Mouse (Mus musculus): ENCODE results near the gene Osbp.
"Not testable (repeated sequence)": the region's sequence is repeated elsewhere in the genome, so short reads cannot be mapped to it uniquely, and the experiment has no call there.

GRCm38 (mm10) chr19:11922515-11922914 lies 43.2 kb upstream of the Osbp start:
- TF ChIP-seq CTCF (IDR thresholded peaks at IDR 0.05; ENCODE audit: control insufficient read depth, insufficient read depth, insufficient replicate concordance, low read depth, low read length); POLR2A (IDR thresholded peaks at IDR 0.05; ENCODE audit: control insufficient read depth, low read depth, low read length): not testable (repeated sequence)
